Mouse (Mus musculus) liver, embryonic 14.5 days (tissue): ENCODE data around the gene A630001G21Rik. TPM values are rescaled to one million over a fixed set of nuclear protein-coding genes. Genes with fewer than 3 reads are reported as not detected.

Experiments used
- ATAC-seq: fragments of 200-750 bp; cut with Nextera tagmentation; 2 replicates; pipeline ENCODE4 v1.8.0; 2017; ENCODE audit warnings: moderate number of reproducible peaks, mild to moderate bottlenecking, moderate library complexity; ENCODE audit not compliant: insufficient read depth
- DNase-seq, 3 experiments: peaks; one replicate each; pipeline ENCODE4 v3.0.0-alpha.2; 2012 to 2013; ENCODE audit warnings: low read depth in 3 of 3, low spot score in 3 of 3
- H3K27ac ChIP-seq: fragments of 300-500 bp; sonication (generic); 2 replicates; pipeline ENCODE4 v1.5.1; 2014; ENCODE audit warnings: moderate library complexity, mild to moderate bottlenecking, control low read depth, inconsistent platforms
- H3K27me3 ChIP-seq: fragments of 300-500 bp; sonication (generic); 2 replicates; pipeline ENCODE4 v1.6.1; 2014; ENCODE audit warnings: mild to moderate bottlenecking, low read length, moderate library complexity; ENCODE audit not compliant: control insufficient read depth, insufficient read depth
- H3K36me3 ChIP-seq: fragments of 300-500 bp; sonication (generic); replicated peaks from 2 replicates; pipeline ENCODE4 v1.6.1; 2014; ENCODE audit warnings: low read depth; ENCODE audit not compliant: control insufficient read depth, insufficient read depth
- H3K4me1 ChIP-seq, 2 experiments: fragments of 200-500 bp in 1 of 2; fragments of 300-500 bp in 1 of 2; sonication (generic) in 1 of 2; replicated peaks; 2 replicates each; pipeline ENCODE4 v1.6.1; 2012 to 2014; ENCODE audit warnings: antibody characterized with exemption in 1 of 2, inconsistent platforms in 1 of 2, low read length in 1 of 2; ENCODE audit not compliant: control insufficient read depth in 2 of 2, insufficient read depth in 2 of 2
- H3K4me2 ChIP-seq: fragments of 300-500 bp; sonication (generic); 2 replicates; pipeline ENCODE4 v1.6.1; 2014; ENCODE audit warnings: low read depth, mild to moderate bottlenecking, control low read depth, moderate library complexity
- H3K4me3 ChIP-seq, 2 experiments: fragments of 200-500 bp in 1 of 2; fragments of 300-500 bp in 1 of 2; sonication (generic) in 1 of 2; 2 replicates each; pipeline ENCODE4 v1.5.1; 2012 to 2014; ENCODE audit warnings: low read depth in 2 of 2, low read length in 2 of 2, mild to moderate bottlenecking in 2 of 2, control low read depth in 1 of 2, inconsistent platforms in 1 of 2, moderate library complexity in 1 of 2; ENCODE audit not compliant: insufficient read depth in 1 of 2
- H3K9ac ChIP-seq: fragments of 300-500 bp; sonication (generic); replicated peaks from 2 replicates; pipeline ENCODE4 v1.6.1; 2014; ENCODE audit warnings: mild to moderate bottlenecking, control low read depth, moderate library complexity
- H3K9me3 ChIP-seq: fragments of 300-500 bp; sonication (generic); 2 replicates; pipeline ENCODE4 v1.6.1; 2016; ENCODE audit warnings: low read length, mixed read lengths; ENCODE audit not compliant: control insufficient read depth
- CTCF ChIP-seq: IDR thresholded peaks from 2 replicates; pipeline ENCODE4 v1.5.1; 2016; ENCODE audit warnings: antibody characterized with exemption, low read depth, control low read depth
- EP300 ChIP-seq: IDR thresholded peaks from 2 replicates; pipeline ENCODE4 v1.6.1; 2016; ENCODE audit warnings: antibody characterized with exemption, low read depth
- WGBS: fragments of 180-500 bp; shearing (Covaris S2); extraction: QIAGEN DNeasy Blood & Tissue Kit; methylation state at CpG from one replicate; pipeline ENCODE4 v1.1.7; 2014; ENCODE audit not compliant: insufficient replicate concordance; 5-methylcytosine and 5-hydroxymethylcytosine counted together
- polyA plus RNA-seq, 2 experiments: library from polyadenylated mRNA; depleted of rRNA in 1 of 2; stranded (reverse) in 1 of 2; unstranded in 1 of 2; fragments of >200 nt; fragmentation: Nextera tagmentation in 1 of 2; extraction: Ambion mirVana in 1 of 2; gene quantifications; 2 replicates each; pipeline versions ENCODE4 v1.2.1 to v1.2.3; 2012 to 2014

A630001G21Rik gene
- polyA plus RNA-seq, 2 experiments = 2.6 to 2.9 TPM

GRCm38 (mm10) chr1:85757531-85758230 is 20.8 kb downstream of the A630001G21Rik start:
- ATAC-seq (no peak), DNase-seq (no peak)
- Histone ChIP-seq H3K9ac (no peak overlapping the region), H3K27ac (no peak overlapping the region), H3K9me3 (no peaks in the 10 kb centered on the region), H3K27me3 (no peaks in the 10 kb centered on the region), H3K36me3 (no peaks in the 10 kb centered on the region), H3K4me3 (no peak overlapping the region), H3K4me2 (no peak overlapping the region), H3K4me1 (0 out of 4 replicates have a peak, but pooled peaks cover 0 to 2% of the 10 kb centered on the region in 2 experiments)
- TF ChIP-seq CTCF (no peak), EP300 (no peak)
- WGBS = 42% methylated on average over 6 of the region's 6 CpGs

- ATAC-seq (no peak), DNase-seq (no peak)
- Histone ChIP-seq H3K9ac (no peak overlapping the region), H3K4me2 (no peak overlapping the region), H3K4me1 (peaks cover 0 to 10% of the 10 kb centered on the region in 2 experiments; a peak in 1 of 4 replicates), H3K27ac (no peak overlapping the region), H3K36me3 (no peaks in the 10 kb centered on the region), H3K27me3 (no peaks in the 10 kb centered on the region), H3K9me3 (no peaks in the 10 kb centered on the region), H3K4me3 (no peak overlapping the region)
- TF ChIP-seq EP300 (no peak), CTCF (no peak)
- WGBS = 53% methylated on average over 11 of the region's 11 CpGs
Observed at GRCm38 (mm10) chr1:85751932-85752680, 26.3 kb downstream of the A630001G21Rik start.

GRCm38 (mm10) chr1:85751494-85751893 is 26.9 kb downstream of the A630001G21Rik start:
- Histone ChIP-seq H3K27ac (no peak overlapping the region), H3K36me3 (no peaks in the 10 kb centered on the region), H3K9me3 (no peaks in the 10 kb centered on the region), H3K27me3 (no peaks in the 10 kb centered on the region), H3K4me3 (no peak overlapping the region), H3K9ac (no peak overlapping the region), H3K4me2 (no peak overlapping the region), H3K4me1 (peaks cover 0 to 10% of the 10 kb centered on the region in 2 experiments; a peak in 1 of 4 replicates)
- 30% methylated on average over 6 of the region's 6 CpGs for WGBS
- TF ChIP-seq CTCF (no peak), EP300 (no peak)
- ATAC-seq = peak; percentile 56; the same call in 1 of the 2 replicates
- DNase-seq = peak in 2 of 3 experiments; percentile 7 to 14

- Histone ChIP-seq H3K9ac (no peak overlapping the region), H3K4me3 (no peak overlapping the region), H3K27me3 (no peaks in the 10 kb centered on the region), H3K27ac (no peak overlapping the region), H3K4me1 (peaks cover 0 to 10% of the 10 kb centered on the region in 2 experiments; a peak in 1 of 4 replicates), H3K4me2 (no peak overlapping the region), H3K36me3 (no peaks in the 10 kb centered on the region), H3K9me3 (no peaks in the 10 kb centered on the region)
- no peak for ATAC-seq
- WGBS = 39% methylated on average over 4 of the region's 4 CpGs
- TF ChIP-seq CTCF (no peak), EP300 (no peak)
- no peak for DNase-seq
Observed at GRCm38 (mm10) chr1:85750650-85751049, 27.8 kb downstream of the A630001G21Rik start.

- no peak for ATAC-seq
Observed at GRCm38 (mm10) chr1:85749829-85750228, 28.6 kb downstream of the A630001G21Rik start.

More at GRCm38 (mm10) chr1:85749829-85750228, 28.6 kb downstream of the A630001G21Rik start:
- Histone ChIP-seq H3K4me2 (no peak overlapping the region), H3K27ac (no peak overlapping the region), H3K9ac (no peak overlapping the region), H3K9me3 (no peaks in the 10 kb centered on the region), H3K36me3 (no peaks in the 10 kb centered on the region), H3K4me1 (peaks cover 0 to 10% of the 10 kb centered on the region in 2 experiments; a peak in 1 of 4 replicates), H3K4me3 (no peak overlapping the region), H3K27me3 (no peaks in the 10 kb centered on the region)
- 73% methylated on average over 2 of the region's 2 CpGs for WGBS
- DNase-seq = no peak
- no peak for TF ChIP-seq EP300
- no peak for TF ChIP-seq CTCF
